Mouse (Mus musculus) c-Kit-positive CD71-positive TER-119-positive erythroid progenitor cells, embryonic 14.5 days (primary cell): ENCODE measurements at regions not wholly inside any gene's neighbourhood (a gene's known extent, or its start where the extent isn't known, plus 50 kb on each side); places are given as distances from the start of the nearest gene placed in this dataset.
A peak's percentile ranks its signal among the peaks of the same experiment; 100 is the strongest.

Experiments
- DNase-seq: peaks from one replicate; pipeline ENCODE4 v3.0.0-alpha.2; 2013; ENCODE audit warnings: low spot score

DNA sequence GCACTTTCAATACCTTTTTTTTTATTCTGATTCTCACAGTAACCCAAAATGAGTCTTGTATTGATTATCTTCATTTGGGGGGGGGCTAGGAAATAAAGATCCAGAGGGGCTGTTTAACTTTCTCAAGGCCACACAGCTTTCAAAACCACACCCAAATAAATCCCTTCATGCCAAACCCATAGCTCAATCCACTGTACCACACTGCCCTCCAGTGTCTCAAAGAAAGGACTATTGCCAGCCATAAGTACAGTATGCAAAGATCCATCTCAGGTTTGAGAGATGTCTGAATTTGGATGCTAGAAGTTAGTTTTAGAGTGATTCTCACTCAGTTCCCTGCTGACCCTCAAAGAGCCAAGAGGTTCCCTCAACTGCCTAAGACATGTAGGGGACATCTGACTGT lies 120.1 kb upstream of the Gm26657 start:
- DNase-seq: no peak

DNA sequence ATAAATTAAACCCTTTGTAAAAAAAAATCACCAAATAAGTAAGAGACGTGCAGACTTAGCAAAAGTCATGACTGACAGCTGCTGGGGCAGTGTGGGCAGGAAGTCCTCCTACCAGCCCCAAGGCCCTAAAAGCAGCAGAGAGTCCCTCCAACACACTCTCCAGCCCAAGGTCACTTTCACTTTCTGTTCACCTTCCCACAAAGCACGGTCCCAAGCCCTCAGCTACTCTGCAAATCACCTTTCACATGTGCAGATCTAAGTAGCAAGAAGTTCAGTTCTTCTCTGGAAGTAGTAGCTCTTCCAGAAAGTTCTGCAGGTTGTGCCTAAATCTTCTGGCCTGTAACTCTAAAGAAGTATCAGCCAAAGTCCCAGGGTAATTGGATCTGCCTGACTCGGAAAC lies 120.8 kb upstream of the Gm26657 start:
- no peak for DNase-seq

DNA sequence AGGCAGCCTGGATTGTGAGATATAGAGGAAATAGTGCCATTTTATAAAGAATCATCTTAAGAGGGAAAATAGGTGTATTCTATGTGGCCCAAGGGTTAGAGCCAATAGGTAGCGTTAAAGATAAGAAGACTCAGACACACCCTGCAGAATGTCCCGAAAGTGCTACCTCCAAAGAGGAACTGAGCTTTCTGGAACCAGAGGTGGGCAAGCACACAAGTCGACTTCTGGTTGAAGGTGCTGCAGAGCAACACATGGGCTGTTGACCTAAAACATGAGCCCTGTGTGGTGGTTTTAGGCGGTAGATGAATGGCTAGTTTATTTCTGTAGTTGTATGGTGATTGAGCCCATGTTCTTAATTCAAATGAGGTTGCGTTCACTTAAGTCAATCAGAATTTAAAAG lies 121.4 kb upstream of the Gm26657 start:
- no peak for DNase-seq

DNA sequence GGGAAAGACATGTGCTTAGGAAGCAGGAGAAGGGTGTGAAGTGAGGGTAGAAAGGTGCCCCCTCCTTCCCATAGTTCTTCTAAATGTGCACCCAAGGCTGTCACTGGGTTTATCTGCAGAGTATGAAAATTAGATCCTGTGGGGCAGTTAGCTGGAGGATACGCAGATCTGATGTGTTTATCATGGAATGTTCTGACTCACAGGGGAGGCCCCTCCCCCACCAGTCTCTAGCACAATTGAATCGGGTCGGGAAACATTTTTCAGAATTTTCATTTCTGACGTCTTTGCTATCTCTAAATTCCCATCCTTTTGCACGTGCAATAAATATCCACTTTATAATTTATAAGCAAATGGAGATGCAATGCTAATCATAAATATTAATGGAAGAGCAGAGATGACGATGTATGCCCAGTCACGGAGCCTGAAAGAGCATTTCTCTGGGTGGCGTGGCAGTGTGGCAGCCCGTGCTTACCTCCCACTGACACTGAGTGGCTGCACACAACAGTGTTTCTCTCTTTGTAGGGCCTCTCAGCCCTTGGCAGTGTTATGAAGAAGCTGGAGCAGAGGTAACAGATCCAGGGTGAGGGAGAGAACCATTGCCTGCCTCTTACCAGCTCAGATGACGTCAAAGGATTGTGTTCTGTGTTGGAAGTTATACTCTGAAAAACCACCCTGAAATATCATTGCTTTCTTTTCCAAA lies 122.1 kb upstream of the Gm26657 start:
- DNase-seq: no peak

DNA sequence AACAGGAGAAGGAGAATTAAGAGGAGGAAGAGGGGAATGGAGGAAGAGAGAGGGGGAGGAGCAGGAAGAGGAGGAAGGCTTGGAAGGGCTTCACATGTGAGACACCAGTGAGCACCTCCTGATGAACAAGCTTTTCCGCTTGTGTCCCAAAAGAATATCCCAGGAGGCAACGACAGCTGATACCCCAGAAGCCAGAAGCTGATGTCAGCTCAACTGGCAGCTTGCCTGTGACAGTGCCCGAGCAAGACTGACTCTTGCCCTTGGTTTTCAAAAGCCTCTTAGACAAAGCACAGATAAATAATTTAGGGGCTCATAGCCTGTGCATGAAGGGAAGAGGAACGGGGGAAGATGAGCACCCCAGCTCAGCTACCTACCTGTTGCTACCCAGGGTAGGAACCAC lies 127.5 kb upstream of the Gm26657 start:
- DNase-seq: no peak

DNA sequence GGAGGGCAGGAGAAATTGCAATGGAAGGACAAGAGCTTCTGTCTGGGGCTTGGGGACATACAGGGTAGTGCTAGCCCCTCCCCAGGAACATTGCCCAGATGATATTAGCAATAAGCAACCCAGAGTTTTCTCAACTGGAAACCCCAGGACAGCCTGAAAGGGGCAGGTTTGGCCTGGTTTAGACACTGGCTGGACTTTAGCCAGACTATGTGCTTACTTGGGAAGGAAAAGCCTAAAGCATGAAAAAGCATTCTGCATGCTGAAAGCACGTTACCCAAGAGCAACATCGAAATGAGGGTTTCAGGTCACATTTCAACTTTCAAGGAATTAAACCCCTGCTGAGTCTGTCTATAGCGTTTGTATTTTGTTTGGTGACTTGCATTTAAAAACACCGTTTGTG lies 128.1 kb upstream of the Gm26657 start:
- no peak for DNase-seq

DNA sequence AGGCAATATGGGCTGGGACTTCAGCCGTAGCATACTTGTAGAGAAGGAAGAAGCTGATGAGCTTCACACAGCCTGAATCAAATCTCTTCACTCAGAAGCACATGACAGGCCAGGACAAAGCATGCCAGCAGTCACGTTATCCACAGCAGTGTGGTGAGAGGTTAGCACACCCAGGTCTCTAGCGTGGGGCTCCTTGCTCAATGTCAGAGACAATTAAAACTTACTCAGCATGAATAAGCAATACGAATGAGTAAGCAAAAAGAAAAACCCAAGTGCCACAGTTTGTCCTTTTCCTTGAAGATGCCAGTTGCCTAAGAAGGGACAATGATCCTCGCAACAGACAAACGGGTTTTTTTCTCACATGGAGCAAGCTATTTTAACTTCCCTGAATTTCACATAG lies 129.6 kb upstream of the Gm26657 start:
- no peak for DNase-seq

DNA sequence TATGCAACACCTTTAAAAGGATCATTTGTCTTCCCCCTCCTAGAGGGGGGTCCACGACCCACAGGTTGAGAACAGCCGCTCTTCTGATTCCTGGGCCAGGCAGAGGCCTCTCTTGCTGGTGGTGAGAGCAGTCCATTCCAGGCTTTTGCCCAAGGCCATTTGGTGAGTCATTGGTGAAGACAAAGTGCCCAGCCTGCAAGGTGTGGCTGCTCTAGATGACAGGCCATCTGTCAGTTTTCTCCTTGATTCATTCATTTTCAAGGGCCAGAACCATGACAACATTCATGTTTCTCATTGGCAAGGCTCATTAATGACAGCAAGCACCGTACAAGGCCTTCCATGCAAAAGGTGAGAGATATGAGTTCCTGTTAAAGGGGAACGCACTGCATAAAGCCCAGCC lies 131.2 kb upstream of the Gm26657 start:
- no peak for DNase-seq

DNA sequence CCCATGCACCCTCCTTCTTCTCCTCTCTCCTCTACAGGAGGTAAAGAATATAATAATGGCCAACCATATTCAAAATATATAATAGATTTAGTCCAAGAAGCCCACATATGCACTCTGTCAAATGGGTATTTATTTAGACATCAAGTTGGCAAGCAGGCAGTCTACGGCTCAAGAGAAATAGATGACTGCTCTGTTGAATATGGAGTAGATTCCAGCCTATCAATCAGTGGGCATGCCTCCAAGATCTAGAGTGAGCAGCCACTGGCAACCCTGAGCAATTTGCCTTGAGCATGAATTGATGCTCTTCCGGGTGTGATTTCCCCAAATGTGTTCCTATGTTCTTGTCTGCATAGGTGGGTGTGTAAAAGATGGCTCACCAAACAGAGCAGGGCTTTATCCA lies 141.5 kb upstream of the Gm26657 start:
- DNase-seq: no peak

DNA sequence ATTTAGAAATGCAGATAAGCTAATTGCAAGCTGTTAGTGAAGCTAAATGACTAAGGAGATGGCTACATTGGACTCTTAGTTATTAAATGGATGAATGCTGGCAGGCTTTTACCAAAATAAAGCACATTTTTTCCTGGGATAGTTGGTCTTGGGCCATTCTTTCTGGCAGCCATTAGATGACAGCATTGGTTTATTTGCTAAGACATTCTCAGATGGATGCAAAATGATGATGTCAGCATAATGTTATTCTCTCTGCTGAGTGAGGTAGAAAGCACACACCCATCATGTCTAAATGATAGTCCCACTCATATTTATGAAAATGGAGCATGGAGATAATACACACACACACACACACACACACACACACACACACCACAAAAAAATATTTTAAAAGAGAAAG lies 141.9 kb upstream of the Gm26657 start:
- no peak for DNase-seq

DNA sequence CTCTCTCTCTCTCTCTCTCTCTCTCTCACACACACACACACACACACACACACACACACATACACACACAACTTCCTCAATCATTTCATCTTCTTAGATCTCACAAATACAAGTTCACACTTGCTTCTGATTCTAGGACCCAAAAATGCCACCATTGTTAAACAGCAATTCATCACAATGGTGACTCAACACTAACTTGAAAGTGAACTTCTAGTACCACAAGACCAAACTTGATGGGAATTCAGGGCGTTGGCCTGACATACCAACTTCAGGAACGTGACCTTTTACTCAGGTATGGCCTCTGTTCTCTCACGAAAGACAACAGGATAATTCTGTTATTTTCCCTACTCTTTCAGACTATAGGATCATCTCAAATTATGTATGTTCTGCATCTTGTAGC lies 157.5 kb upstream of the Gm26657 start:
- no peak for DNase-seq

DNA sequence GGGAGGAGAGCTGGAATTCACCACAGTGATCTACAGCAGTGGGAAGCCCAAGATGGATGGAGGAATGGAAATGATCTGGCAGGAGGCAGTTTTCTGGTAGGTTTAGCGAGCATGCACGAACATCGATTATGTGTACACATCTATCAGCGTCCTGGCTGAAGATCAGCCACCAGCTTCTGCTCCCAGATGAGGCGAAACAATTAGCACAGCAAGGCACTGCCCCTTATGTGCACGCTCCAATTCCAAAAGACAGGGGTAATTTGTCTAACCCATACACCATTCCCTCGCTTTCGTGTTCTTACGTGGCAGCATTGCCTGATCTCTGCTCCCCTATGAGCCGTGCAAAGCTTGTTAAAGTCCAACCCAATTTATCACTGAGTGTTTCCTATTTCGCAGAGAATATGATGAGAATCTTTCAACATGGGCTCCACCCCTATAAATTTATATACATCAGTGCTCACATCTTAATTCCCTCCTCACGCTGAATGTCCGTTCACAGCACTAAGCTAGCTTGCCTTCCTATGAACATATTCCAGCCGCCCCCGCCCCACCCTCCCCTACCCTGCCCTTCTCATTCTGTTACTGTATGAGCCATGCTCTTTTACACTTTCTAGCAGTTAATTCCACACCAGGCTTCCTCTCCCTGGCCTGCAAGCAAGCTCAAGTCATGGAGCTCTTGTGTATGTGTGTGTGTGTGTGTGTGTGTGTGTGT lies 162.9 kb upstream of the Gm26657 start:
- DNase-seq: no peak

DNA sequence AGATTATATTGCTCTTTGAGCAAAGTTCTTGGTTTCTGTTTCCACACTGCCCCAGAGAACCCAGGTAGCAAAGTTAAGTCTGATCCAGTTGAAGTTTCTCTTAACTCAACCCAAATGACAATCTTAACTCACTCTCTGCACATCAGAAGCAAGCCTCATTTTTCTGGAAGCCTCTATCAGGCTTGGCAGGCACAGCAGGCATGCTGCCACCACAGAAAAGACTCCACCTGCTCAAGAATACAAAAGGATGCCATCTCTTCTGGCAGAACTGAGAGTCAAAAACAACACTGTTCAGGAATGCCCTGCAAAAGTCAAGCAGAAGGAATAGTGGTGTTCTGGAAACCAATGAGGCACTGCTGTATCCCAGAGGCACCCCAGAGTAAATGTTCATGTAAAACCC lies 187.7 kb upstream of the Gm26657 start:
- no peak for DNase-seq

DNA sequence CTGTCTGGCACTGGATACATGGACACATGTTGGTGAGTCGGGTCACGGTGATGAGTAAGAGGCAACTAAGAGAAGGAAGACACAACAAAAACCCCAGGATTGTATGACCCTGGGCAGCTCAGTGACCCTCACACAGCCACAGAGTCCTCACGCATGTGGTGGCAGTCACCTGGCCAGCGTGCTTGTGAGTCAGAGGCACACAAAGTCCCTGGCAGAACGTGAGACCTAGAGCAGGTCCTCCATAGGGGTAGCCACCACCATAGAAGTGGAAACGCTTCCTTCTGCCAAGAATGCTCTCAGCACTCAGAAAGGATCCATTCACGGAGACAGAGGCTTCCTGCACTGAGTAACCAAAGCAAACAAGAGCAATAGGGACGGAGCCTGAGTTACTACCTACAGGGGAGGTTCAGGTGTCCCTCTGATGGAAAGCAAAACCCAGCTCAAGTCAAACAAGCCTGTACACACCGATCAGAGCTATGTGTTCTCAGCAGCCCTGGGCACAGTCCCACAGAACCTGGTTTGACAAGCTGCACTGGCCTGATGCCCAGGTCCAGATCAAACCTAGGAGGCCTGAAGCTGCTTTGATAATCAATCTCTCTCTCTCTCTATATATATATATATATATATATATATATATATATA lies 206.4 kb upstream of the Gm26657 start:
- no peak for DNase-seq

DNA sequence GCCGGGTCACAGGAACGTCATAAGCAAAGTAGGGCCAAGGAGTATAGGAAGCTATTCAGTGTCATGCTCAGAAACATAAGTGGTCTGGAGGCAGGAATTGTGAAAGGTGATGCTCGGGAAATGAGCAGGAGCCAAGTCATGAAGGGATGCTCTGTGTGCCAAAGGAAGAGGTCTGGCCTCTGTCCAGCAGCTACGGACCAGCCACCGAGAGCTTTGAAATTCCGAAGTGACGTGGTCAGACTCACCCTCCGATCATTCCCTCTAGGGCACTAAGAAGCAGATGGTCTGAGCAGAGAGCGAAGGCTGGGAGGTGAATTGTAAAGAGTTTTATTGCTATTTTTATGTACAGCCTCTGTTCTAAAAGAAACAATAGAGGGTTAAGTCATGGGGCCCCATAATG lies 206.9 kb upstream of the Gm26657 start:
- DNase-seq: no peak

DNA sequence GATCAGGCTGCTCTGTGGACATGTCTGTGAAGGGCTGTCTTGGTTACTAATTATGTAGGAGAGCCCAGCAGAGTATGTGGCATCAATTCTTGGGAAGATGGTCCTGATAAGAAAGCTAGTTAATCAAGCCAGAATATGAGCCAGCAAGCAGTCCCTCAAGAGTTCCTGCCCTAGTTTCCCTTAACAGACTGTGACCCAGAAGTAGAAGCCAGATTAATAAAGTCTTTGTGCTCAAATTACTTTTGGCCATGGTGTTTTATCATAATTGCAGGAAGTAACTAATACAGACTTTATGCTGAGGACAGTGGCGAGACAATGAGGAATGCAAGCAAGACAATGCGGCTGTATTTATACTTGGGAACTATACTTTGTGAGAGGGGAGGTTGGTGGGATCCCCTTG lies 211.3 kb upstream of the Gm26657 start:
- no peak for DNase-seq

DNA sequence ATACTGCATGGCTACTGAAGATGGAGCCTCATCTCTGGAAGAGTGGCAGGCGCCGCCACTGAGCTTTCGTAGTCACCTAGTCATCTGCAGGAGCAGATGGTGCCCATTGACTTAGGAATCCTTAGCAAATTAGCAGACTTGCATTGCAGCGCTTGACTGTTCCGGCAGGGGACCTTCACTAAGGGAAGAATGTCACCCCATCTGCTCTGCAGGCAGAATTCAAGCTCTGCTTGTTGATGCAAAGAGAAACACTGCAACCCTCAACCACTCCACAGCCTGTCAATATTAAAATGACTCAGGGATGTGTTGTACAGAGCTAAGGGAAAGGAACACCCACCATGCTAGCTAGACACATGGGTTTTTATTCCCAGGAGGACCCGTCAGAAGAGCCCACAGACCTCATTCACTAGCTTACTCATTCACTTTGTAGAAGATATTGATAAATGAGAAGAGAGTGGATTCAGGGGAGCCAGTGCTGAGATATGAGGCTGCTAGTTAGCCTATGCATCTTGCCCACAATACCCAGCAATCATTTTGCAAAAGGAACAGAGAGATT lies 215.4 kb upstream of the Gm26657 start:
- DNase-seq: no peak

DNA sequence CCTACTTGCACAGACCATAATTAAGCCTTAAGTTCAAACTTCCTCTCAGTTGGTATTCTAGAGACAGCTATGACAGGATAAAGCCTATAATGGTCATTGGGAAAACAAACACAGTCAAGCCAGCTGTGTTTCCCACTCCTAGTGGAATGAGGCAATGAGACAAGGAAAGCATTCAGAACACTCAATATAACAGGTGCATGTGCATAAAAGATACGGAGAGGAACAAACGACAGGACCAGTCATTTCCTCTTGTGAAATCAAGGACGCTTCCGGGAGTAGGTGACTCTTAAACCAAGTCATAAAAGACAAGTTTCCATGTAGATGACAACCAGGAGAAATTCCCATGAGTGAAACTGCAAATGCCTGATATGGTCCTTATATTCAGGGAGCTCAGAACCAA lies 232.1 kb upstream of the Gm26657 start:
- no peak for DNase-seq

DNA sequence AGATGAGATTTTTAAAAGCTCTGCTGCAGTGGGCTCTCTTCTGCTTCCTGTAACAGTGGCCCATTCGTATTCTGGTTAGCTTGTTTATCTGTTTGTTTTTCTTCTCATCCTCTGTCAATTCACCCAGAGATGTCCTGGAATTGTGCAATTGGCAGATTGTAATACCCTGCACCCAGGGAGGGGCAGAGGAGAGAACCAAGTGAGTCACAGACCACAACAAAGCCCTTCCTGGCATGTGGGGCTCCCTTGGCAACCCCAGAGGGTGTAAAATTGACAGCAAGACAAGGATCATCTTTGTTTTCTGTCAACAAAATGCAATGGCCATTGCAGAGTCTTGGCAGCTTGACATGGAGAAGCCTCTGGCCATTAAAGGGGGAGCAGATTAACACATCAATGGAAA lies 233.1 kb upstream of the Gm26657 start:
- no peak for DNase-seq

DNA sequence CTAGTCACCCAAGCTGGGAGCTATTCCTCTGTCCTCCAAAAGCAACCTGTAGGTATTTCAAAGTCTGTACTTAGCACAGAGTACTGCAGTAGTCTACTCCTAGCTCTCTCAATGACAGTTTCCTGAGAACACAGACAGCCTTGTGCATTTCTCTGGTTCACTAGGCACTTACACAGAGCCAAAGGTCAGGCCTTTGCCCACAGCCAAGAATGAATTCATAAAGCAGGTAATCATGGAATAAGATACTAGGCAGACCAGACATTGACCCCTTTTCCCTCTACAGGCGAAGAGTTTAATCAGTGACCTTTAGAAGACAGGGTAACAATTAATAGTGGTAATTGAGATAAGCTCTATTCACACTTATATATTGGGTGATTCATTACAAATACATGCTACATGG lies 233.8 kb upstream of the Gm26657 start:
- no peak for DNase-seq

DNA sequence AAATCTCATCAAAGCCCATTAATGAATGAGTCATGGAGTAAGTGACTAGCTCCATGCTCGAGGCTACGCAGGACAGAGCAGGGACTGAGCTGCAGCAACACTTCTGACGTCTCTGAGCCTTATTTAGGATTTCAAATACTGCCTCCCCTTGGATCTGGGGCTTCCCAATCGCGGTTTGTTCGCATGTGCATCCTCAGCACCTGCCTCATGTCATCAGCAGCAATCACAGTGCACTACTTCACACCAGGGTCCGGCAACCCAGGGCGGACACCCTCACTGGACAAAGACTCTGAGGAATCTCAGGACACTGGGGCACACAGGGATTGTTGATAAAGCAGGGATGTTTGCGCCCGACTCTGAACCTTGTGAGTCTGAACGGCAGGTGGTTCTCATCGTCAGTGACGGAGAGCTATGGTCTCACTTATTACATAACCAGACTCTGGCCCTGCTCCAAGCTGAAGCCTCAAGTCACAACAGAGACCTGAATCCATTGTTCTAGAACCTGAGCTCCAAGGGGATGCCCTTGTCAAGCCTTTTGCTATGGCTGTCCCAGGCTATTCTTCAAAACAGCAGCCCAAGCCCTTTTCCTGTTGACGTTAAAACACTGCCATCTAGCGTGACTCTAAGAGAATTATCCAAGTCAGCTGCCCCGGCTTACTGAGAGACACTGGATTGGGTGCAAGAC lies 247.2 kb upstream of the Gm26657 start:
- DNase-seq: peak; percentile 2

DNA sequence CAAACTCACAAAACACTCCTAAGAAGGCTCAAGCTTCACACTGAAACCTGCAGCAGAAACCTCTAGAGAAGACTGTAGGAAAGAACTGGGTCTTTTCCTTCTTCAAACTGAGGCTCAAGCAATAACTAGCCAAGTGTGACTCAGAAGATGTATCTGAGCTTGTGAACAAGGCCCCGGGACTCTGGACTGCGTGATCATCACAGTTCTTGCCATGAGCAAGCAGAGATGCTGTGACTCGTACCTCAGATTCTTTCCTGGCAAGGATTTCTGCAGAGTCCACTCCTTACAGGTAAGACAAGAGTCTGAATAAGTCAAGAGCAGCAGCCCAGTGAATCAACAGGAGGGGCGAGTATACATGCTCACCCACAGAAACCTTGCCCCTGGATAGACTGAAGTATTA lies 250.5 kb upstream of the Gm26657 start:
- DNase-seq: no peak

DNA sequence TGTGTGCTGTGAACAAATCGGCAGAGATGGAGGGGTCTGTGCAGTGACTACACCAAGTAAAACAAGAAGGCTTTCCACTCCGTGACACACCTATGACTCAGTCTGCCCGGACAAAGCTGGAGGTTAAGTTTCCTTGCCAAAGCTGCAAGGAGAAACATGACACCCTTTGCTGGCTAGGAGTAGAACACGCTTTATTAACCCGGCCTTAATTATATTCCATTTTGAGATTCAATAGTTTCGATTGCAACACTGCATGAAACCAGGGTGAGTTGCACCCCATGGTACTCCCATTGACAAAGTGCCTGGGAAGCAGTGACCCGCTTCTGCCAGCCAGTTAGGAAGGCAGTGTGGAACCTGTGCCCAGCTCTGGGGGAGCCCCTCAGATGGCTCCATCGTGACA lies 256.2 kb upstream of the Gm26657 start:
- DNase-seq: no peak
